Mouse (Mus musculus) heart, adult 11 months (tissue): ENCODE results near the gene Zscan5b.
A peak's percentile ranks its signal among the peaks of the same experiment; 100 is the strongest.
"Not testable (repeated sequence)": the region's sequence is repeated elsewhere in the genome, so short reads cannot be mapped to it uniquely, and the experiment has no call there.

Experiments
- DNase-seq: peaks from one replicate; pipeline ENCODE4 v3.0.0; 2022

Zscan5b gene

DNA sequence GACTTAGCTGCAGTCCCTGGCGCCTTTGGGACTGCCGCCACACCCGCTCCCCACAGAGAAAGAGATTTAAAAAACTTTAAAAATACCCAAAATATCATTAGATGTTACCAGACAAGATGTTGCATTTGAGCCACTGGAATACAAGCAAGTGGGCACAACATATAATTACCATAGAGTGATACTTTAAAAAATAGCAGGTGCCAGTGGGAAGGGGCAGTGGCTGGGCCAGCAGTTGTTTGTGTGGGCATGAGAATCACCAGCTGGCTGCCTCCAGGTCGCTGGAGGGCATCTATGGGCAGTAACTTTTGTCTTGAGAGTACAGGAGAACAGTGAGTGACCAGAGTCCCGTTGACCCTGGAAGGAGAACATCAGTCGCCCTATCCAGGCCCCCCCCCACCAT, 30.3 kb downstream of the Zscan5b start, which contains the start of gene Epp13:
TSS of gene Epp13 (plus strand) at position 301 of the 400 bp plus-strand sequence.
- DNase-seq: no peak

DNA sequence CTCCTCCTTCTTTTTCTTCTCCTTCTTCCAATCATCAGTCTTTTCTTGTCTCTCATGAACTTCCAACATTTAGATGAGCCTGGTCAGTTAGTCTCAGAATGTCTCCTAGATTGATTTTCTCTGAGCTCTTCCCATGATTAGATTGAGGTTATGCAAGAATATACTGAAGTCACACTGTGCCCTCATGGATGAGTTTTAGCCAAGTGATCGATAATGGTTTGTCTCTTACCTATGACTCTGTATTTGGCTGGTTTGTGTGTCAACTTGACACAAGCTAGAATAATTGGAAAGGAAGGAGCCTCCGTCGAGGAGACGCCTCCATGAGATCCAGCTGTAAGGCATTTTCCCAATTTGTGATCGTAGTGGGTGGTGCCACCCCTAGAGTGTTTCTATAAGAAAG, 32.4 kb downstream of the Zscan5b start:
- DNase-seq: no peak

DNA sequence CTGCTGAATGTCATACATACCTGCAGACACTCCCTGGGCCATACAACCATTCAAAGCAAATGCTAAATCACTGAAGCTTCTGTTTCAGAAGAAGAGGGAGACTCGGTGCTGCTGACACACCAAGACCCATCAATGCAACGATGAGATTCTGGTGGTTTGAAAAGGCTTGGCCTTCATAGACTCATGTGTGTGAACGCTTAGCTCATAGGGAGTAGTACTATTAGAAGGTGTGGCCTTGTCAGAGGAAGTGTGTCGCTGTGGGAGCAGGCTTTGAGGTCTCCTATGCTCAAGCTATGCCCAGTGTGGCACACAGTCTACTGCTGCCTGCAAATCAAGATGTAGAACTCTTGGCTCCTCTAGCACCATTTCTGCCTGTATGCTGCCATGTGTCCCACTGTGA, 35.3 kb downstream of the Zscan5b start:
- DNase-seq: no peak

- DNase-seq: no peak
These were observed 36.4 kb downstream of the Zscan5b start for GRCm38 (mm10) chr7:6258232-6259220.

GRCm38 (mm10) chr7:6260004-6260403, 37.9 kb downstream of the Zscan5b start:
- DNase-seq: not testable (repeated sequence)

- DNase-seq: no peak
These were observed 40.0 kb downstream of the Zscan5b start for GRCm38 (mm10) chr7:6262120-6262519.

GRCm38 (mm10) chr7:6262984-6263383, 40.9 kb downstream of the Zscan5b start:
- DNase-seq: no peak

GRCm38 (mm10) chr7:6265695-6266094, 43.6 kb downstream of the Zscan5b start:
- no peak for DNase-seq

DNA sequence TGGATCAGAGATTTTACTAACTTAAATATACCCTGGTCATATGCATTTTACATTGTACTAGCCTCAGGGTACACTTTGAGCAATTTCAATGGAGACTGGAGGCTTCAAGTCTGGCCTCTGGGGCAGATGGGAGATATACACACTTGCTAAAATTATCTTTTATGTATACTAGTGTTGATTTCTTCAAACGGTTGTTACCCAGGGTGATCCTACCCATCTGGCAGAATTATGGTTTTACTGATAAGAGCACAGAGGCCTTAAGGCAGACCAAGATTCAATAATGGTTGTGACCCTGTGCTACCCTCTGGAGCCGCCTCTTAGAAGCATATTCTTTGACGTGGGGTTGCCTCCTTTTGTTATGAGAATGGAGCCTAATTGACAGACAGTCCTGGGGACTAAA, 55.8 kb downstream of the Zscan5b start:
- DNase-seq: no peak

DNA sequence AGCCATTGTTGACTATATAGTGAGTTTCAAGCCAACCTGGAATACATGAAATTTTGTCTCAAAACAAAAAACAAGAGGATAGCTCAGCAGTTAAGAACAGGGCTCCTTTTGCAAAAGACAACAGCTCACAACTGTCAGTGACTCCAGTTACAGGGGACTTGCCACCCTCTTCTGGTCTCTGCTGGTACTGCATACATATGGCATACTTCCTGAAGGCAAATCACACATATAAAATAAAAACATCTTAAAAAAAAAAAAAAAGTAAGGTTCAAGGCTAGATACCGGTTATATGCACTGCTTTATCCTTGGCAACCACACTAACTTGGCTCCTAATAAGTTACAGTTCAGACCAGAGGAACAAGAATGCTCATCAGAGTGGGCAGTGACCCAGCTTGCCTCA, 60.7 kb downstream of the Zscan5b start:
- peak; percentile 93 for DNase-seq

- DNase-seq: peak; percentile 97
These were observed 61.5 kb downstream of the Zscan5b start for GRCm38 (mm10) chr7:6283451-6284075.

- DNase-seq: no peak
These were observed 62.4 kb downstream of the Zscan5b start for GRCm38 (mm10) chr7:6284442-6285012.

GRCm38 (mm10) chr7:6285366-6285765, 63.3 kb downstream of the Zscan5b start:
- no peak for DNase-seq

- DNase-seq: peak; percentile 100
These were observed 64.0 kb downstream of the Zscan5b start, which contains the start of gene Zfp667 for GRCm38 (mm10) chr7:6285842-6286705. Zfp667 (plus strand) TSS chr7:6286579.

DNA sequence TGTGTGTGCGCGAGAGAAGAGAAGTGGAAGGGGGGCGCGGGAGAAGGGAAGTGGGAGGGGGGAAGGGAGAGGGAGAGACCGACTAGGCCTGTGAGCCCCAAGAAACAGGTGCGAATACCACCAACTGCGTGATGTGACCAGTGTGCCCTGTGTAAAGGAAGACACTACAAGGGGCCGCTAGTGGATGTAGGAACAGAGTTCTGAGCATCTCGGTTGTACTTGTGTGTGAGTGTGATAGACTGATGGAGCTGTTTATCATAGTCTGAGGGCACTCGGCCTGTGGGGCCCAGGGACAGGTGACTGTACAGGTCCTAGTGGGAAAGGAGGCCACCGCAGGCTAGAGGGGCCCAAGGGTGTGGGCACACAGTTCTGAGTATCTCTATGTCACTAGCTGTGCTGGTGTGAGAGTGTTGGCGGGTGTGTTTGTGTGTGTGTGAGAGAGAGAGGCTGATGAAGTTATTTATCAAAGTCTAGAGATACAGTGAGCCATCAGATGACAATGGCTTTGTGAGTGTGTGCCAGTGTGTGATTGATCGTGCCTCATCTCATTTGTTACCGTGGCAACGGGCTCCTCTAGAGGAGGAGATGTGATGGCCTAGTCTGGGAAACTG, 64.9 kb downstream of the Zscan5b start:
- DNase-seq: peak; percentile 91
